Mouse (Mus musculus) heart, adult 2 months (tissue): ENCODE results near the gene Prpf40a.

Experiments used
- CTCF ChIP-seq: fragments of 200-600 bp; IDR thresholded peaks from 2 replicates; pipeline ENCODE4 v1.8.1; 2022; ENCODE audit warnings: antibody characterized with exemption, mild to moderate bottlenecking, moderate library complexity
- EP300 ChIP-seq: fragments of 200-500 bp; IDR thresholded peaks from 2 replicates; pipeline ENCODE4 v1.6.1; 2011; ENCODE audit warnings: low read depth, low read length, control low read depth; ENCODE audit not compliant: insufficient read depth
- POLR2A ChIP-seq: fragments of 200-500 bp; IDR thresholded peaks from 2 replicates; pipeline ENCODE4 v1.6.1; 2011; ENCODE audit warnings: mild to moderate bottlenecking, low read depth, low read length, control low read depth; ENCODE audit not compliant: insufficient read depth

GRCm38 (mm10) chr2:53108547-53108946 is 82.5 kb downstream of the Prpf40a start:
- no peak for TF ChIP-seq CTCF
- TF ChIP-seq POLR2A: no peak
- TF ChIP-seq EP300: no peak
